Mouse (Mus musculus) bone marrow, adult 2 months (tissue): ENCODE data around the gene Evpl.

Source experiments
- CTCF ChIP-seq: fragments of 200-500 bp; IDR thresholded peaks from 2 replicates; pipeline ENCODE4 v1.5.1; 2011; ENCODE audit warnings: low read length, control low read depth; ENCODE audit not compliant: control insufficient read depth, insufficient read depth
- POLR2A ChIP-seq: fragments of 200-500 bp; IDR thresholded peaks from 2 replicates; pipeline ENCODE4 v1.6.1; 2011; ENCODE audit warnings: low read depth, mild to moderate bottlenecking, control low read depth, low read length, borderline replicate concordance; ENCODE audit not compliant: control insufficient read depth

- TF ChIP-seq CTCF, result no peak
- TF ChIP-seq POLR2A, result no peak
These were observed 65.9 kb downstream of the Evpl start for GRCm38 (mm10) chr11:116171959-116172358.
